Comparison of ENCODE assay signal across 9 mouse cellular contexts in genomic region chr10:25798881-25799280, GRCm38 (mm10).
"Had no signal": no experiment of that assay in that cellular context is flagged by ENCODE, and none has a peak within 500 bp of the region (broad histone marks: within the 10 kb centered on the region; RNA-seq: fewer than 3 reads in every experiment).

No protein-coding gene starts in this region.

- DNase-seq: liver, postnatal 0 days; lung, adult 2 months; lung, postnatal 14 days; lung, postnatal 36 days; midbrain, embryonic 14.5 days; right cerebral cortex, postnatal 14 days; thymus, adult 2 months; thymus, postnatal 25 days; thymus, postnatal 4 days had no signal
